Mouse (Mus musculus) adrenal gland, postnatal 4 days (tissue): ENCODE measurements around the gene Mecr. TPM values are rescaled to one million over a fixed set of nuclear protein-coding genes. Genes with fewer than 3 reads are reported as not detected.
A peak's percentile ranks its signal among the peaks of the same experiment; 100 is the strongest.

Experiments
- DNase-seq, 2 experiments: peaks; one replicate each; pipeline ENCODE4 v3.0.0; 2021 to 2022; ENCODE audit warnings: low spot score in 2 of 2, mixed read lengths in 2 of 2
- total RNA-seq, 2 experiments: library from RNA; stranded (reverse); gene quantifications; 2 replicates each; pipeline ENCODE4 v1.2.3; 2021

Mecr gene
- total RNA-seq, 2 experiments from 2014 or later, result 60.8 to 73.6 TPM

GRCm38 (mm10) chr4:131833971-131834609, 9.2 kb upstream of the Mecr start:
- DNase-seq, result no peak

GRCm38 (mm10) chr4:131836351-131836881, 6.9 kb upstream of the Mecr start:
- DNase-seq, result no peak

GRCm38 (mm10) chr4:131836891-131837491, 6.3 kb upstream of the Mecr start:
- DNase-seq, result peak in 1 of 2 experiments; percentile 19

- peak; percentile 82 to 85 for DNase-seq
Observed at GRCm38 (mm10) chr4:131837872-131838524, 5.3 kb upstream of the Mecr start, which contains the start of gene Ptpru. Ptpru (minus strand) TSS chr4:131838288.

GRCm38 (mm10) chr4:131845991-131846778, 2.9 kb downstream of the Mecr start:
- no peak for DNase-seq

- DNase-seq, result no peak
Observed at GRCm38 (mm10) chr4:131848082-131848481, 4.8 kb downstream of the Mecr start.

- DNase-seq, result no peak
Observed at GRCm38 (mm10) chr4:131849986-131850638, 6.8 kb downstream of the Mecr start.

GRCm38 (mm10) chr4:131854950-131855349, 11.7 kb downstream of the Mecr start:
- DNase-seq, result no peak

- peak; percentile 33 to 56 for DNase-seq
Observed at GRCm38 (mm10) chr4:131860492-131861340, 17.4 kb downstream of the Mecr start.

GRCm38 (mm10) chr4:131861341-131861739, 18.1 kb downstream of the Mecr start:
- no peak for DNase-seq

GRCm38 (mm10) chr4:131872672-131873292, 29.5 kb downstream of the Mecr start:
- DNase-seq, result no peak

GRCm38 (mm10) chr4:131873293-131874168, 30.3 kb downstream of the Mecr start, which contains the start of gene Srsf4:
Srsf4 (plus strand) TSS chr4:131873617.
- peak; percentile 84 to 88 for DNase-seq

GRCm38 (mm10) chr4:131874169-131874536, 30.9 kb downstream of the Mecr start:
- no peak for DNase-seq

- DNase-seq, result no peak
Observed at GRCm38 (mm10) chr4:131874567-131874966, 31.3 kb downstream of the Mecr start.

- DNase-seq, result no peak
Observed at GRCm38 (mm10) chr4:131875242-131875641, 32.0 kb downstream of the Mecr start.

GRCm38 (mm10) chr4:131876836-131877235, 33.6 kb downstream of the Mecr start:
- no peak for DNase-seq

GRCm38 (mm10) chr4:131879692-131880091, 36.4 kb downstream of the Mecr start:
- no peak for DNase-seq

- no peak for DNase-seq
Observed at GRCm38 (mm10) chr4:131881306-131881705, 38.0 kb downstream of the Mecr start.
